In the genomic region with DNA sequence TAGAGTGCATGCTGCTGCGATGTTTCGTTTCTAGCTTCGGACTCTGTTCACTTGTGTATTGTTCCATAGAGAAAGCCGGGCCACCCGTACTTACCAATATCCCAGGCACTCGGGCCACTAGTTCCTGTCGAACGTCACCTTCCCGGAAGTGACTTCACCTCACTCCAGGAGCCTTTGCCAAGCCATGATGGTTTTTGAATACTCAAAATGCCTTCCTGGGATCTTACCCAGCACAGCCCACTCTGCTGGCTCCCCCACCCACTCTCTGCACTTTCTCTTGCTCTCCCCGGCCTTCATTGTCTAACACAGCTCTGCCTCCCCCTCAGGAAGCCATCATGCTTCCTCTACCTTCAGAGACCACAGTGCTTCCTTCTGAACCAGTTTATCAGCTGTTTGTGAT, we compare ENCODE assay signal across 10 mouse cellular contexts.
"Had no signal": no experiment of that assay in that cellular context is flagged by ENCODE, and none has a peak within 500 bp of the region (broad histone marks: within the 10 kb centered on the region; RNA-seq: fewer than 3 reads in every experiment).

No protein-coding gene starts in this region.

- DNase-seq: kidney, postnatal 14 days; lung, adult 18-20 months; lung, postnatal 4 days; right cerebral cortex, adult 18-20 months had no signal

- H3K4me1 ChIP-seq: midbrain, embryonic 10.5 days had no signal

- H3K27me3 ChIP-seq: neural tube, embryonic 15.5 days had no signal

- H3K36me3 ChIP-seq: limb, embryonic 12.5 days; midbrain, embryonic 10.5 days; neural tube, embryonic 15.5 days had no signal

- H3K4me3 ChIP-seq: limb, embryonic 12.5 days; midbrain, embryonic 10.5 days; myocyte; neural tube, embryonic 15.5 days had no signal

- H3K9me3 ChIP-seq: limb, embryonic 12.5 days; midbrain, embryonic 10.5 days; neural tube, embryonic 15.5 days had no signal

- H3K27ac ChIP-seq: limb, embryonic 12.5 days; liver, embryonic 14.5 days; midbrain, embryonic 10.5 days; neural tube, embryonic 15.5 days; stomach, postnatal 0 days had no signal
